Comparison of ENCODE assay signal across 9 mouse cellular contexts in the genomic region with DNA sequence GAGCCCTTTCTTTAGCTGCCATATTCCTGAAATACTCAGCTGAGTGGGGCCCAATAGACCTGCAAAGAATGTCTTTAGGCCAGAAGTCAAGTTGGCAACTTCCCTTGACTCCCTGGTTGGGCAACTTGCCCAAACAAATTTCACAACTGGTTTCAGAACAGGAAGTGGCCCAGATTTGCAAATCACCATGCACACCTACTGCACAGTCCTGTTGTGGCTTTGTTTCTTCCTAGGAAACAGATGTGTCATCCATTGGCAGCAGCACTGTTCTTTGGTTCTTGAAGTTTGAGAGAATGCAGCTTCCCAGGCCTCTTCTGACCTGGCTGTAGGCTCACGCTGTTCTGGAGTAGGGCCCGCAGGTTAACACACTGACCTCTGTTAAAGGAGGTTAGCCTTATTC. TPM values are rescaled to one million over a fixed set of nuclear protein-coding genes. Genes with fewer than 3 reads are reported as not detected.
DNase-seq lines count a peak whose midpoint lies in the region; ATAC-seq and TF ChIP-seq lines count a peak whose summit lies in the region.
"Had no signal": no experiment of that assay in that cellular context is flagged by ENCODE, and none has a peak within 500 bp of the region (broad histone marks: within the 10 kb centered on the region; RNA-seq: fewer than 3 reads in every experiment).

No protein-coding gene starts in this region.

- H3K27ac ChIP-seq in kidney, embryonic 16.5 days (ENCODE audit: low read length), result no peak overlapping the region
- peak overlapping the region; percentile 25; the same call in 1 of the 2 replicates for H3K27ac ChIP-seq in liver, embryonic 16.5 days (ENCODE audit: low read length)
- peak overlapping the region; percentile 10; the same call in 1 of the 2 replicates for H3K27ac ChIP-seq in spleen, adult 2 months (ENCODE audit: insufficient read depth, low read length)
- H3K27ac ChIP-seq: embryonic facial prominence, embryonic 15.5 days had no signal

- H3K9me3 ChIP-seq in kidney, embryonic 16.5 days (ENCODE audit: low read length), result no peaks in the 10 kb centered on the region
- no peaks in the 10 kb centered on the region for H3K9me3 ChIP-seq in liver, embryonic 16.5 days (replicated peaks; ENCODE audit: control insufficient read depth, low read length)
- H3K9me3 ChIP-seq: embryonic facial prominence, embryonic 15.5 days had no signal

- no peak overlapping the region for H3K9ac ChIP-seq in kidney, embryonic 16.5 days (replicated peaks; ENCODE audit: low read length)
- H3K9ac ChIP-seq in liver, embryonic 16.5 days (ENCODE audit: low read depth, low read length), result no peak overlapping the region
- H3K9ac ChIP-seq: embryonic facial prominence, embryonic 15.5 days had no signal

- H3K4me1 ChIP-seq in kidney, embryonic 16.5 days (ENCODE audit: insufficient read depth, low read length), result peaks cover 3% of the 10 kb centered on the region; the same call in 1 of the 2 replicates
- H3K4me1 ChIP-seq in liver, embryonic 16.5 days (ENCODE audit: control insufficient read depth, low read depth, low read length), result peaks cover 13% of the 10 kb centered on the region; the same call in 1 of the 2 replicates
- peaks cover 19% of the 10 kb centered on the region; the same call in 1 of the 2 replicates for H3K4me1 ChIP-seq in spleen, adult 2 months (ENCODE audit: control insufficient read depth, insufficient read depth, insufficient read length)
- H3K4me1 ChIP-seq: embryonic facial prominence, embryonic 15.5 days had no signal

- no peak for ATAC-seq in kidney, embryonic 16.5 days (ENCODE audit: low FRiP score, low TSS enrichment)
- ATAC-seq in liver, embryonic 16.5 days (ENCODE audit: low read depth), result peak; percentile 40

- no peak overlapping the region for H3K4me2 ChIP-seq in kidney, embryonic 16.5 days (replicated peaks; ENCODE audit: low read depth, low read length)
- no peak overlapping the region for H3K4me2 ChIP-seq in liver, embryonic 16.5 days (ENCODE audit: low read depth, low read length)
- H3K4me2 ChIP-seq: embryonic facial prominence, embryonic 15.5 days had no signal

- DNase-seq in kidney, adult 8-10 months, result peak; percentile 67 to 68
- DNase-seq in adrenal gland, postnatal 36 days, result peak; percentile 59 to 62
- DNase-seq in spleen, adult 2 months (ENCODE audit: low read depth in 1 of 2, low spot score in 2 of 2), result peak in 1 of 2 experiments; percentile 57
- DNase-seq in thymus, postnatal 10 days (ENCODE audit: low spot score in 2 of 2), result no peak
- no peak for DNase-seq in embryo, embryonic 11 days
- no peak for DNase-seq in thymus, postnatal 4 days

- H3K27me3 ChIP-seq in kidney, embryonic 16.5 days (ENCODE audit: insufficient read depth, low read length), result no peaks in the 10 kb centered on the region
- no peaks in the 10 kb centered on the region for H3K27me3 ChIP-seq in liver, embryonic 16.5 days (ENCODE audit: control insufficient read depth, insufficient read depth, low read depth, low read length)
- no peaks in the 10 kb centered on the region for H3K27me3 ChIP-seq in spleen, adult 2 months (ENCODE audit: control insufficient read depth, insufficient read depth, low read length)
- H3K27me3 ChIP-seq: embryonic facial prominence, embryonic 15.5 days had no signal

- H3K36me3 ChIP-seq in kidney, embryonic 16.5 days (ENCODE audit: insufficient read depth, low read length), result no peaks in the 10 kb centered on the region
- no peaks in the 10 kb centered on the region for H3K36me3 ChIP-seq in liver, embryonic 16.5 days (ENCODE audit: control insufficient read depth, insufficient read depth)
- H3K36me3 ChIP-seq in spleen, adult 2 months (ENCODE audit: control insufficient read depth, insufficient read depth, low read length), result no peaks in the 10 kb centered on the region
- H3K36me3 ChIP-seq: embryonic facial prominence, embryonic 15.5 days had no signal

- H3K4me3 ChIP-seq in kidney, embryonic 16.5 days (ENCODE audit: low read length), result no peak overlapping the region
- no peak overlapping the region for H3K4me3 ChIP-seq in liver, embryonic 16.5 days (ENCODE audit: low read depth, low read length)
- no peak overlapping the region for H3K4me3 ChIP-seq in spleen, adult 2 months (ENCODE audit: extremely low read depth, insufficient read depth, insufficient read length)
- H3K4me3 ChIP-seq: embryonic facial prominence, embryonic 15.5 days had no signal

- TF ChIP-seq CTCF in spleen, adult 2 months (IDR thresholded peaks at IDR 0.05; ENCODE audit: extremely low read depth, insufficient read depth, insufficient read length, insufficient replicate concordance), result no peak

- TF ChIP-seq POLR2A in spleen, adult 2 months (IDR thresholded peaks at IDR 0.05; ENCODE audit: low read depth, low read length), result no peak

- 89% methylated on average over 2 of the region's 2 CpGs for WGBS in kidney, embryonic 16.5 days
- 48% methylated on average over 2 of the region's 2 CpGs for WGBS in liver, embryonic 16.5 days (ENCODE audit: insufficient replicate concordance)
- WGBS in spleen, adult 2 months, result 29% methylated on average over 2 of the region's 2 CpGs

RNA-seq across cellular contexts. Expression of a gene that starts 6.9 kb away (rescaled TPM):
- polyA plus RNA-seq in kidney, embryonic 16.5 days (2015; fragmentation: Nextera tagmentation; extraction: Ambion mirVana), result 12.9 and 15.0 TPM in 2 replicates
- 10 to 100 TPM; 30.8 to 32.1 TPM for total RNA-seq in adrenal gland, postnatal 36 days (2021)
- 13.2 and 14.0 TPM in 2 replicates for polyA plus RNA-seq in liver, embryonic 16.5 days (2015; fragmentation: Nextera tagmentation; extraction: Ambion mirVana)
- 63.7 and 71.5 TPM in 2 replicates for polyA plus RNA-seq in spleen, adult 2 months (2012; rRNA removed)

RNA-seq across cellular contexts. Expression of a gene that starts 15.2 kb away (rescaled TPM):
- polyA plus RNA-seq in kidney, embryonic 16.5 days (2015; fragmentation: Nextera tagmentation; extraction: Ambion mirVana), result 3.3 and 4.9 TPM in 2 replicates
- total RNA-seq in adrenal gland, postnatal 36 days (2021), result under 1 TPM; 0.43 to 0.72 TPM
- polyA plus RNA-seq in liver, embryonic 16.5 days (2015; fragmentation: Nextera tagmentation; extraction: Ambion mirVana), result 0.67 and 0.85 TPM in 2 replicates
- 0.02 and 0.06 TPM in 2 replicates for polyA plus RNA-seq in spleen, adult 2 months (2012; rRNA removed)

Comparison
In these comparisons a context has a peak if more than half of its experiments do, and no peak if none do; other contexts are left out.
1. DNase-seq: peak in kidney, adult 8-10 months (2 of 2) and adrenal gland, postnatal 36 days (2 of 2); none in thymus, postnatal 10 days (0 of 2), embryo, embryonic 11 days (single experiment) and thymus, postnatal 4 days (single experiment).